Comparison of ENCODE assay signal across 8 mouse cellular contexts in genomic region chr8:57615016-57615657, GRCm38 (mm10). TPM values are rescaled to one million over a fixed set of nuclear protein-coding genes. Genes with fewer than 3 reads are reported as not detected.
A peak's percentile ranks its signal among the peaks of the same experiment; 100 is the strongest.
DNase-seq lines count a peak whose midpoint lies in the region; ATAC-seq and TF ChIP-seq lines count a peak whose summit lies in the region.

No protein-coding gene starts in this region.

- no peak overlapping the region for H3K4me3 ChIP-seq in lung, postnatal 0 days (ENCODE audit: low read depth, low read length)

- TF ChIP-seq EP300 in lung, postnatal 0 days (IDR thresholded peaks at IDR 0.05): no peak

- peak overlapping the region; percentile 25 for H3K4me2 ChIP-seq in lung, postnatal 0 days (replicated peaks; ENCODE audit: low read depth, low read length)

- H3K27me3 ChIP-seq in lung, postnatal 0 days (replicated peaks; ENCODE audit: insufficient read depth, low read length): no peaks in the 10 kb centered on the region

- WGBS in lung, postnatal 0 days: 30% methylated on average over 15 of the region's 15 CpGs

- no peak overlapping the region for H3K9ac ChIP-seq in lung, postnatal 0 days (replicated peaks; ENCODE audit: low read depth)

- no peaks in the 10 kb centered on the region for H3K36me3 ChIP-seq in lung, postnatal 0 days (ENCODE audit: insufficient read depth, low read length)

- intact Hi-C loops in heart, postnatal 36 days (cut with DNase I): no loop called here

- 0 out of 2 replicates have a peak, but pooled peaks have one; percentile 23 for ATAC-seq in lung, postnatal 0 days

- no peak for TF ChIP-seq CTCF in lung, postnatal 0 days (IDR thresholded peaks at IDR 0.05)

- DNase-seq in heart, adult 11 months: peak; percentile 87
- DNase-seq in heart, adult 8-10 months (ENCODE audit: low spot score): no peak
- DNase-seq in brain, adult 2 months (ENCODE audit: low read depth, low spot score): peak; percentile 68
- DNase-seq in heart, postnatal 36 days: peak; percentile 12 to 15
- peak; percentile 9 for DNase-seq in lung, postnatal 0 days (ENCODE audit: low spot score)
- DNase-seq in frontal cortex, postnatal 10 days (ENCODE audit: low spot score in 2 of 2): no peak
- no peak for DNase-seq in left cerebral cortex, adult 9 months (ENCODE audit: low spot score in 2 of 2)
- no peak for DNase-seq in layer of hippocampus, adult 11-12 months (ENCODE audit: low spot score)

- no peaks in the 10 kb centered on the region for H3K4me1 ChIP-seq in lung, postnatal 0 days (ENCODE audit: insufficient read depth, low read depth, low read length)

- no peak overlapping the region for H3K27ac ChIP-seq in lung, postnatal 0 days (ENCODE audit: low read length)

- no peaks in the 10 kb centered on the region for H3K9me3 ChIP-seq in lung, postnatal 0 days (ENCODE audit: low read length)

RNA-seq across cellular contexts. Expression of gene Galnt7, which starts 37.7 kb away (rescaled TPM):
- total RNA-seq in heart, adult 8-10 months (2022): 1 to 10 TPM; 3.9 to 5.2 (median 4.9) TPM
- 1 to 10 TPM; 3.9 to 5.9 TPM for total RNA-seq in heart, postnatal 36 days (2021)
- 5.0 and 5.7 TPM in 2 replicates for polyA plus RNA-seq in lung, postnatal 0 days (2015; fragmentation: Nextera tagmentation; extraction: Ambion mirVana)

Comparison
In these comparisons a context has a peak if more than half of its experiments do, and no peak if none do; other contexts are left out.
1. DNase-seq: peak in heart, adult 11 months (single experiment), brain, adult 2 months (single experiment), heart, postnatal 36 days (2 of 2) and lung, postnatal 0 days (single experiment); none in heart, adult 8-10 months (single experiment), frontal cortex, postnatal 10 days (0 of 2), left cerebral cortex, adult 9 months (0 of 2) and layer of hippocampus, adult 11-12 months (single experiment).